Mouse (Mus musculus): ENCODE results near the gene Ankrd66.

GRCm38 (mm10) chr17:43520166-43520565 lies 23.3 kb downstream of the Ankrd66 start:
- TF ChIP-seq GATA1 (IDR thresholded peaks at IDR 0.05; ENCODE audit: borderline replicate concordance, low read length) (no peak), FLI1 (IDR thresholded peaks at IDR 0.05; ENCODE audit: low read length) (no peak)

All from megakaryocyte, embryonic 14.5 days (primary cell).